Mouse (Mus musculus): ENCODE data around the gene Necap1. TPM values are rescaled to one million over a fixed set of nuclear protein-coding genes. Genes with fewer than 3 reads are reported as not detected.

Gene Necap1
- polyA plus RNA-seq (2014; fragmentation: Illumina TruSeq; extraction: RNeasy Lipid Tissue Mini Kit (QIAGEN cat#74804); ENCODE audit: low read depth, low replicate concordance) = 62.9 TPM

DNA sequence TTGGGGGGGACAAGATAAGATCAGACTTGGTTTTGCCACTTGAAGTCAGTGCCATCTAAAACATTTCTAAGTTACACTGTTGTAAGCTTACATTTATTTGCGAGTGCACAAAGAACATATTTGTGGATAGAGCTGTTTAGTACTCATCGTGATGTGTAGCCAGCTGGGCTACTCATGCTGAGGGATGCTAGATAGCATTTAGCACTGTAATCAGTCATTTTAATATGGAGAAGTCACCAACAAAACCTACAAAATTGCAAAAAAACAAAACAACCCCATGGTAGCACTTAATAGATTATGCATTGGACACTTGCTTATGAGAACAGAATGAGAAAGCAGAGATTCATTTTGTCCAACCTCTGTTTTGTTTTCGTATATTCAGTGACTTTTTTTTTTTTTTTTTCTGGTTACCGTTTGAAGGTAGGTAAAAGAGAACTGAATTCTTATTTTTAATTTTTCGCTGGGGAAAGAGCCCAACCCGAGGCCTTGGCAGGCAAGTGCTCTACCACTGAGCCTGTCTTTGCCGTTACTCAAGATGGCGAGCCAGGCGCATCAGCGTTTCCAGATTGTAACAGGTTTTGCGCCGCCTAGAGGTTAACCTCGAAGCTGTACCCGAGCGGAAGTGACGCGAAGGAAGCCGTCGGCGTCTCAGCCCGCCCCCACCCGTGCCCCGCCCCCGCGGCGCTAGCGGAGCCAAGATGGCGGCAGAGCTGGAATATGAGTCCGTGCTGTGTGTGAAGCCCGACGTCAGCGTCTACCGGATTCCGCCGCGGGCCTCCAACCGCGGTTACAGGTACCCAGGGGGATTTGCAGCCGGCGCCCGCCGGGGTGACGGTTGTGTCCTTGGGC, at the start of gene Necap1:
Necap1 (plus strand) TSS at position 604 of the 849 bp plus-strand sequence.

DNA sequence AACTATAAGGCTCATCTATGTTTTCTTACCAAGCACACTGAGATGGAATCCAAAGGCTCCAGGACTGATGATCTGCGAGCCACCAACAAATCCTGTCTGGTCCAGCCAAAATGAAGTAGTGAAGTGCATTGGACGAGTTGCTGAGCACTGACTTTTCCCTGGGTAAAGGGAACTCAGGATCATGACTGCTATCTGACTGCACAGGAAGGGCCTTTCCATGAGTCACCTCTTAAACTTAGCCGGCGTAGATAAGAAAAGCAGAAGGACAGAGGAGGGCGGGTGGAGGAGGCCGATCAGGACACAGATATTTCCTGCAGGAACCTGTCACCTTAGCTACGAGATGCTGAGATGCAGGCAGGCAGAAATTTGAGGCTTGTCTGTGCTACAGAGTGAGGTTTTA, 18.3 kb upstream of the Necap1 start, which contains the start of gene C3ar1:
C3ar1 (minus strand) TSS at position 207 of the 400 bp plus-strand sequence.

DNA sequence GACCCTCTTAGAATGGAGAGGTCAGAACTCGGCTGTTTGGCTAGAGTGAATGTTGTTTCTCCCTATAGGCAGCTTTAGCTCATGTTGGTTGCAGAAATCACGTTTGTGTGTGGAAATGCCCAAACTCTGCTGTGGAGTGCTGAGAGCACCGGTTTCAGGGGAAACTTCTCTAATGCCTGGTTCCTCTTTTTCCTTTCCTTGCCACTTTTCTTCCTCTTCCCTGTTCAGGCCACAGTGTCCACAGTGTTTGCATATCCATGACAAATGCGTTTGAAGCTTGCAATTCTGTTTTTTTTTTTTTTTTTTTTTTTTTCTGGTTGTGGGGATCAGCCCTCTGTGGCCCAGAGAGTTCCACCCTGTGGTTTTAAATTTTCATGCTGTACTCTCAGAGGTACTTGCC, 47.2 kb downstream of the Necap1 start, which contains the start of gene Clec4a1:
Clec4a1 (plus strand) TSS at position 398 of the 400 bp plus-strand sequence.

Other genes starting within 250 kb of the Necap1 start
- not detected for gene Dppa3, start 248.1 kb upstream of the Necap1 start, polyA plus RNA-seq (2014; fragmentation: Illumina TruSeq; extraction: RNeasy Lipid Tissue Mini Kit (QIAGEN cat#74804); ENCODE audit: low read depth, low replicate concordance)
- not detected for gene Nanog, start 167.0 kb upstream of the Necap1 start, polyA plus RNA-seq (2014; fragmentation: Illumina TruSeq; extraction: RNeasy Lipid Tissue Mini Kit (QIAGEN cat#74804); ENCODE audit: low read depth, low replicate concordance)
- gene Slc2a3, start 72.8 kb upstream of the Necap1 start, polyA plus RNA-seq (2014; fragmentation: Illumina TruSeq; extraction: RNeasy Lipid Tissue Mini Kit (QIAGEN cat#74804); ENCODE audit: low read depth, low replicate concordance) = 2.4 TPM
- 20.0 TPM for gene Foxj2, start 54.6 kb upstream of the Necap1 start, polyA plus RNA-seq (2014; fragmentation: Illumina TruSeq; extraction: RNeasy Lipid Tissue Mini Kit (QIAGEN cat#74804); ENCODE audit: low read depth, low replicate concordance)
- gene C3ar1, start 18.3 kb upstream of the Necap1 start, polyA plus RNA-seq (2014; fragmentation: Illumina TruSeq; extraction: RNeasy Lipid Tissue Mini Kit (QIAGEN cat#74804); ENCODE audit: low read depth, low replicate concordance) = 7.3 TPM
- 13.8 TPM for gene Clec4a1, start 47.4 kb downstream of the Necap1 start, polyA plus RNA-seq (2014; fragmentation: Illumina TruSeq; extraction: RNeasy Lipid Tissue Mini Kit (QIAGEN cat#74804); ENCODE audit: low read depth, low replicate concordance)
- gene Clec4a3, start 78.0 kb downstream of the Necap1 start, polyA plus RNA-seq (2014; fragmentation: Illumina TruSeq; extraction: RNeasy Lipid Tissue Mini Kit (QIAGEN cat#74804); ENCODE audit: low read depth, low replicate concordance) = 16.4 TPM
- 0.66 TPM for gene Clec4a4, start 115.9 kb downstream of the Necap1 start, polyA plus RNA-seq (2014; fragmentation: Illumina TruSeq; extraction: RNeasy Lipid Tissue Mini Kit (QIAGEN cat#74804); ENCODE audit: low read depth, low replicate concordance)
- 0.69 TPM for gene Clec4b1, start 175.5 kb downstream of the Necap1 start, polyA plus RNA-seq (2014; fragmentation: Illumina TruSeq; extraction: RNeasy Lipid Tissue Mini Kit (QIAGEN cat#74804); ENCODE audit: low read depth, low replicate concordance)
- 16.0 TPM for gene Clec4a2, start 232.0 kb downstream of the Necap1 start, polyA plus RNA-seq (2014; fragmentation: Illumina TruSeq; extraction: RNeasy Lipid Tissue Mini Kit (QIAGEN cat#74804); ENCODE audit: low read depth, low replicate concordance)